ENCODE assay signal across 21 mouse cellular contexts in genomic region chr11:75441601-75442000, GRCm38 (mm10). TPM values are rescaled to one million over a fixed set of nuclear protein-coding genes. Genes with fewer than 3 reads are reported as not detected.
A peak's percentile ranks its signal among the peaks of the same experiment; 100 is the strongest.
DNase-seq lines count a peak whose midpoint lies in the region; ATAC-seq lines count a peak whose summit lies in the region.
"Had no signal": no experiment of that assay in that cellular context is flagged by ENCODE, and none has a peak within 500 bp of the region (broad histone marks: within the 10 kb centered on the region; RNA-seq: fewer than 3 reads in every experiment).

No protein-coding gene starts in this region.

- 91% methylated on average over 16 of the region's 16 CpGs for WGBS in kidney, embryonic 14.5 days
- 92% methylated on average over 16 of the region's 16 CpGs for WGBS in liver, embryonic 12.5 days (ENCODE audit: insufficient replicate concordance)

- H3K4me2 ChIP-seq in kidney, embryonic 14.5 days (replicated peaks; ENCODE audit: low read depth, low read length) = no peak overlapping the region
- no peak overlapping the region for H3K4me2 ChIP-seq in liver, embryonic 12.5 days
- H3K4me2 ChIP-seq: intestine, embryonic 15.5 days; midbrain, embryonic 13.5 days; stomach, embryonic 15.5 days had no signal

- DNase-seq in kidney, adult 18-20 months = peak; percentile 60
- no peak for DNase-seq in liver
- peak; percentile 47 to 57 for DNase-seq in cerebellum, adult 18-20 months
- peak; percentile 42 to 59 for DNase-seq in cerebellum, postnatal 14 days
- DNase-seq in heart, postnatal 25 days (ENCODE audit: low spot score) = no peak
- DNase-seq: adrenal gland, postnatal 14 days; embryo, embryonic 11 days; layer of hippocampus, adult 9-11 months; lung, adult 2 months; lung, postnatal 4 days had no signal

- no peaks in the 10 kb centered on the region for H3K27me3 ChIP-seq in kidney, embryonic 14.5 days (ENCODE audit: control insufficient read depth, insufficient read depth, low read length)
- no peaks in the 10 kb centered on the region for H3K27me3 ChIP-seq in liver, embryonic 12.5 days (replicated peaks)
- H3K27me3 ChIP-seq: intestine, embryonic 15.5 days; midbrain, embryonic 13.5 days; stomach, embryonic 15.5 days had no signal

- no peak for ATAC-seq in kidney, embryonic 14.5 days (ENCODE audit: low FRiP score, low TSS enrichment)
- no peak for ATAC-seq in liver, embryonic 12.5 days
- ATAC-seq in megakaryocyte progenitor cell, adult 5-6 weeks (replicated peaks; ENCODE audit: poor library complexity) = no peak
- ATAC-seq: forebrain, embryonic 14.5 days; intestine, embryonic 15.5 days; midbrain, embryonic 13.5 days had no signal

- no peaks in the 10 kb centered on the region for H3K4me1 ChIP-seq in kidney, embryonic 14.5 days (ENCODE audit: control insufficient read depth, insufficient read depth, low read length)
- peaks cover 26% of the 10 kb centered on the region for H3K4me1 ChIP-seq in liver, embryonic 12.5 days
- H3K4me1 ChIP-seq: stomach, embryonic 15.5 days had no signal

- H3K9ac ChIP-seq in kidney, embryonic 14.5 days (ENCODE audit: low read depth, low read length) = no peak overlapping the region
- no peak overlapping the region for H3K9ac ChIP-seq in liver, embryonic 12.5 days
- H3K9ac ChIP-seq: intestine, embryonic 15.5 days; midbrain, embryonic 13.5 days; stomach, embryonic 15.5 days had no signal

- H3K27ac ChIP-seq in kidney, embryonic 14.5 days (ENCODE audit: low read depth, low read length) = no peak overlapping the region
- H3K27ac ChIP-seq in liver, embryonic 12.5 days = peak overlapping the region; percentile 47; the same call in 1 of the 2 replicates
- H3K27ac ChIP-seq: hindbrain, embryonic 10.5 days; intestine, embryonic 15.5 days; midbrain, embryonic 13.5 days; stomach, embryonic 15.5 days had no signal

- H3K9me3 ChIP-seq in kidney, embryonic 14.5 days (ENCODE audit: control insufficient read depth, low read length) = no peaks in the 10 kb centered on the region
- no peaks in the 10 kb centered on the region for H3K9me3 ChIP-seq in liver, embryonic 12.5 days (replicated peaks)
- H3K9me3 ChIP-seq: G1E; hindbrain, embryonic 10.5 days; intestine, embryonic 15.5 days; midbrain, embryonic 13.5 days; stomach, embryonic 15.5 days had no signal

- peaks cover 6% of the 10 kb centered on the region; the same call in 1 of the 2 replicates for H3K36me3 ChIP-seq in kidney, embryonic 14.5 days (ENCODE audit: control insufficient read depth, insufficient read depth, low read length)
- peaks cover 69% of the 10 kb centered on the region for H3K36me3 ChIP-seq in liver, embryonic 12.5 days

- no peak overlapping the region for H3K4me3 ChIP-seq in kidney, embryonic 14.5 days (ENCODE audit: low read length)
- H3K4me3 ChIP-seq in liver, embryonic 12.5 days = no peak overlapping the region
- H3K4me3 ChIP-seq: hindbrain, embryonic 10.5 days; intestine, embryonic 15.5 days; midbrain, embryonic 13.5 days; stomach, embryonic 15.5 days had no signal

- intact Hi-C loops in heart, postnatal 25 days (cut with DNase I) = no loop called here

RNA-seq across cellular contexts. Expression of gene Serpinf2, which starts 2.2 kb away (rescaled TPM):
- polyA plus RNA-seq in kidney, embryonic 14.5 days (2014; fragmentation: Nextera tagmentation; extraction: Ambion mirVana) = 3.9 and 8.4 TPM in 2 replicates
- 351 and 375 TPM in 2 replicates for polyA plus RNA-seq in liver, embryonic 12.5 days (2016; fragmentation: Nextera tagmentation; extraction: Ambion mirVana)
- 0.20 TPM in 1 of 2 replicates, not detected in the other for total RNA-seq in megakaryocyte progenitor cell, adult 5-6 weeks (2015)
- total RNA-seq in megakaryocyte progenitor cell, adult 5-6 weeks (2017) = not detected in 2 replicates
- not detected for total RNA-seq in heart, postnatal 25 days (2021)
- polyA plus RNA-seq: forebrain, embryonic 14.5 days; heart, embryonic 14.5 days; hindbrain, embryonic 10.5 days; thymus, postnatal 0 days had no signal

RNA-seq across cellular contexts. Expression of gene Wdr81, which starts 12.9 kb away (rescaled TPM):
- polyA plus RNA-seq in kidney, embryonic 14.5 days (2014; fragmentation: Nextera tagmentation; extraction: Ambion mirVana) = 2.8 and 4.8 TPM in 2 replicates
- polyA plus RNA-seq in liver, embryonic 12.5 days (2016; fragmentation: Nextera tagmentation; extraction: Ambion mirVana) = 24.8 and 25.0 TPM in 2 replicates
- 7.1 and 8.0 TPM in 2 replicates for total RNA-seq in megakaryocyte progenitor cell, adult 5-6 weeks (2015)
- total RNA-seq in megakaryocyte progenitor cell, adult 5-6 weeks (2017) = 5.7 and 8.0 TPM in 2 replicates
- 1 to 10 TPM; 7.7 to 9.1 TPM for total RNA-seq in heart, postnatal 25 days (2021)

RNA-seq across cellular contexts. Expression of gene Serpinf1, which starts 19.1 kb away (rescaled TPM):
- polyA plus RNA-seq in kidney, embryonic 14.5 days (2014; fragmentation: Nextera tagmentation; extraction: Ambion mirVana) = 118 and 120 TPM in 2 replicates
- polyA plus RNA-seq in liver, embryonic 12.5 days (2016; fragmentation: Nextera tagmentation; extraction: Ambion mirVana) = 158 and 172 TPM in 2 replicates
- 99.9 and 117 TPM in 2 replicates for total RNA-seq in megakaryocyte progenitor cell, adult 5-6 weeks (2015)
- total RNA-seq in megakaryocyte progenitor cell, adult 5-6 weeks (2017) = 70.7 and 92.3 TPM in 2 replicates
- 10 to 100 TPM; 26.3 to 26.9 TPM for total RNA-seq in heart, postnatal 25 days (2021)
- polyA plus RNA-seq: G1E had no signal

RNA-seq across cellular contexts. Expression of gene Tlcd2, which starts 19.9 kb away (rescaled TPM):
- 20.7 and 21.0 TPM in 2 replicates for polyA plus RNA-seq in kidney, embryonic 14.5 days (2014; fragmentation: Nextera tagmentation; extraction: Ambion mirVana)
- polyA plus RNA-seq in liver, embryonic 12.5 days (2016; fragmentation: Nextera tagmentation; extraction: Ambion mirVana) = 19.6 and 21.4 TPM in 2 replicates
- total RNA-seq in megakaryocyte progenitor cell, adult 5-6 weeks (2015) = 16.3 and 16.5 TPM in 2 replicates
- 17.9 and 28.3 TPM in 2 replicates for total RNA-seq in megakaryocyte progenitor cell, adult 5-6 weeks (2017)
- total RNA-seq in heart, postnatal 25 days (2021) = 1 to 10 TPM; 7.9 to 8.1 TPM
- polyA plus RNA-seq: G1E had no signal

RNA-seq across cellular contexts. Expression of gene Prpf8, which starts 45.0 kb away (rescaled TPM):
- 56.4 and 103 TPM in 2 replicates for polyA plus RNA-seq in kidney, embryonic 14.5 days (2014; fragmentation: Nextera tagmentation; extraction: Ambion mirVana)
- 46.6 and 47.9 TPM in 2 replicates for polyA plus RNA-seq in liver, embryonic 12.5 days (2016; fragmentation: Nextera tagmentation; extraction: Ambion mirVana)
- total RNA-seq in megakaryocyte progenitor cell, adult 5-6 weeks (2015) = 147 and 148 TPM in 2 replicates
- 93.5 and 107 TPM in 2 replicates for total RNA-seq in megakaryocyte progenitor cell, adult 5-6 weeks (2017)
- 10 to 100 TPM; 78.7 to 89.4 TPM for total RNA-seq in heart, postnatal 25 days (2021)

Comparison
In these comparisons a context has a peak if more than half of its experiments do, and no peak if none do; other contexts are left out.
1. DNase-seq: peak in kidney, adult 18-20 months (single experiment), cerebellum, adult 18-20 months (2 of 2) and cerebellum, postnatal 14 days (2 of 2); none in liver (single experiment) and heart, postnatal 25 days (single experiment).